19 mouse cellular contexts compared by ENCODE assay signal in the genomic region with DNA sequence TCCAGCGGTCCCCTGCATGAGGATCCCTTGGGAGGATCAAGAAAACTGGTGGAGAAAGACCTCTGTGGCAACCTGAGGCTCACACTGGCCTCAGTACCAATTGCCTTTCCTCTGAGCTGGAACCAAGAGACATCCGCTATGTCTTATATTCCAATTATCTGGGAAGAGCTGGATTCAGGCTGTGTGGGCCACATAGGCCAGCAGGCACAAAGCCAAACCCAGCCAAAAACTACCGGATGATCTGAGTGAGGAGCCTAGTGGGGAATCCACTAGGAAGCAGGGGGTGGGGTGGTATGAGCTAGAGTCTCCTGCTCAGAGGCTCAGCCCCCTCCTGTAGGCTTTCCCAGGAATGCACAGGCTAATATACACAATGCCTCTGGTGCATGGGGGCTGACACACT.
DNase-seq lines count a peak whose midpoint lies in the region; ATAC-seq and TF ChIP-seq lines count a peak whose summit lies in the region.
"Had no signal": no experiment of that assay in that cellular context is flagged by ENCODE, and none has a peak within 500 bp of the region (broad histone marks: within the 10 kb centered on the region; RNA-seq: fewer than 3 reads in every experiment).

No protein-coding gene starts in this region.

- no peaks in the 10 kb centered on the region for H3K9me3 ChIP-seq in lung, embryonic 14.5 days (ENCODE audit: low read depth, low read length)
- no peaks in the 10 kb centered on the region for H3K9me3 ChIP-seq in hindbrain, embryonic 15.5 days
- no peaks in the 10 kb centered on the region for H3K9me3 ChIP-seq in midbrain, embryonic 16.5 days (replicated peaks; ENCODE audit: control insufficient read depth, low read length, poor library complexity, severe bottlenecking)
- H3K9me3 ChIP-seq: heart, embryonic 13.5 days; liver, embryonic 15.5 days; megakaryocyte, embryonic 14.5 days; stomach, embryonic 15.5 days had no signal

- H3K4me1 ChIP-seq in lung, embryonic 14.5 days (ENCODE audit: insufficient read depth) = peaks cover 15% of the 10 kb centered on the region
- peaks cover 70% of the 10 kb centered on the region for H3K4me1 ChIP-seq in hindbrain, embryonic 15.5 days (replicated peaks)
- H3K4me1 ChIP-seq in midbrain, embryonic 16.5 days (ENCODE audit: control insufficient read depth, insufficient read depth, low read length) = peaks cover 49% of the 10 kb centered on the region
- H3K4me1 ChIP-seq: liver, embryonic 15.5 days had no signal

- intact Hi-C loops in left cerebral cortex, postnatal 36 days (cut with DNase I) = no loop called here

- peak; percentile 53 to 69 for DNase-seq in cerebellum, postnatal 14 days
- no peak for DNase-seq in cerebellum, adult 18-20 months
- DNase-seq in lung, embryonic 14.5 days = peak; percentile 43
- DNase-seq in lung, postnatal 36 days = no peak
- no peak for DNase-seq in left cerebral cortex, postnatal 36 days (ENCODE audit: low spot score in 2 of 2)
- DNase-seq in natural killer cell, adult 2 months (ENCODE audit: low spot score in 2 of 2) = no peak
- DNase-seq: adrenal gland, postnatal 10 days; cerebellum, adult 2 months; embryo, embryonic 11 days; heart, postnatal 4 days; kidney, adult 18-20 months; kidney, postnatal 14 days; lung, postnatal 10 days had no signal

- H3K9ac ChIP-seq in lung, embryonic 14.5 days = no peak overlapping the region
- no peak overlapping the region for H3K9ac ChIP-seq in hindbrain, embryonic 15.5 days
- H3K9ac ChIP-seq in midbrain, embryonic 16.5 days (ENCODE audit: low read depth, low read length) = no peak overlapping the region
- H3K9ac ChIP-seq: heart, embryonic 13.5 days; liver, embryonic 15.5 days; stomach, embryonic 15.5 days had no signal

- no peaks in the 10 kb centered on the region for H3K27me3 ChIP-seq in lung, embryonic 14.5 days (ENCODE audit: insufficient read depth, low read length)
- H3K27me3 ChIP-seq in hindbrain, embryonic 15.5 days = no peaks in the 10 kb centered on the region
- H3K27me3 ChIP-seq in midbrain, embryonic 16.5 days (ENCODE audit: control insufficient read depth, insufficient read depth, low read depth, low read length) = no peaks in the 10 kb centered on the region
- H3K27me3 ChIP-seq: liver, embryonic 15.5 days; stomach, embryonic 15.5 days had no signal

- no peak overlapping the region for H3K4me3 ChIP-seq in lung, embryonic 14.5 days (ENCODE audit: low read depth, low read length)
- no peak overlapping the region for H3K4me3 ChIP-seq in hindbrain, embryonic 15.5 days
- no peak overlapping the region for H3K4me3 ChIP-seq in midbrain, embryonic 16.5 days (ENCODE audit: low read depth, low read length)
- H3K4me3 ChIP-seq: heart, embryonic 13.5 days; liver, embryonic 15.5 days; stomach, embryonic 15.5 days had no signal

- 74% methylated on average over 3 of the region's 3 CpGs for WGBS in lung, embryonic 14.5 days
- WGBS in hindbrain, embryonic 15.5 days = 46% methylated on average over 3 of the region's 3 CpGs
- 47% methylated on average over 3 of the region's 3 CpGs for WGBS in midbrain, embryonic 16.5 days

- H3K4me2 ChIP-seq in lung, embryonic 14.5 days = no peak overlapping the region
- no peak overlapping the region for H3K4me2 ChIP-seq in hindbrain, embryonic 15.5 days
- no peak overlapping the region for H3K4me2 ChIP-seq in midbrain, embryonic 16.5 days (ENCODE audit: low read length)
- H3K4me2 ChIP-seq: heart, embryonic 13.5 days; liver, embryonic 15.5 days; stomach, embryonic 15.5 days had no signal

- H3K36me3 ChIP-seq in lung, embryonic 14.5 days (ENCODE audit: insufficient read depth) = peaks cover 18% of the 10 kb centered on the region; the same call in 1 of the 2 replicates
- H3K36me3 ChIP-seq in hindbrain, embryonic 15.5 days = no peaks in the 10 kb centered on the region
- no peaks in the 10 kb centered on the region for H3K36me3 ChIP-seq in midbrain, embryonic 16.5 days (ENCODE audit: control insufficient read depth, insufficient read depth, low read length)
- H3K36me3 ChIP-seq: liver, embryonic 15.5 days had no signal

- no peak for TF ChIP-seq CTCF in lung, embryonic 14.5 days (IDR thresholded peaks at IDR 0.05; ENCODE audit: low read depth)

- no peak for ATAC-seq in lung, embryonic 14.5 days (ENCODE audit: insufficient read depth)
- ATAC-seq in hindbrain, embryonic 15.5 days (ENCODE audit: low FRiP score, low read depth) = no peak
- no peak for ATAC-seq in midbrain, embryonic 16.5 days

- no peak overlapping the region for H3K27ac ChIP-seq in lung, embryonic 14.5 days (ENCODE audit: low read depth)
- peak overlapping the region; percentile 85 for H3K27ac ChIP-seq in hindbrain, embryonic 15.5 days (replicated peaks)
- H3K27ac ChIP-seq in midbrain, embryonic 16.5 days (ENCODE audit: low read length) = peak overlapping the region; percentile 57
- H3K27ac ChIP-seq: heart, embryonic 13.5 days; liver, embryonic 15.5 days; stomach, embryonic 15.5 days had no signal

Comparison
In these comparisons a context has a peak if more than half of its experiments do, and no peak if none do; other contexts are left out.
1. DNase-seq: peak in cerebellum, postnatal 14 days (2 of 2) and lung, embryonic 14.5 days (single experiment); none in cerebellum, adult 18-20 months (0 of 2), lung, postnatal 36 days (single experiment), left cerebral cortex, postnatal 36 days (0 of 2) and natural killer cell, adult 2 months (0 of 2).